Mouse (Mus musculus) B cell, adult 67 days (primary cell): ENCODE results near the gene Wdr93. TPM values are rescaled to one million over a fixed set of nuclear protein-coding genes. Genes with fewer than 3 reads are reported as not detected.

ENCODE experiments used
- total RNA-seq, 2 experiments: library from RNA; stranded (reverse); gene quantifications; 4 replicates each; pipeline ENCODE4 v1.2.4; 2023

The Wdr93 gene
- not detected for total RNA-seq

GRCm38 (mm10) chr7:79742659-79743536 is at the start of gene Wdr93, which contains the start of gene Pex11a:
Wdr93 (plus strand) TSS chr7:79743163.
Pex11a (minus strand) TSS chr7:79743131.

GRCm38 (mm10) chr7:79715187-79715981 is 27.6 kb upstream of the Wdr93 start, which contains the start of gene Kif7:
Kif7 (minus strand) TSS chr7:79715720.

GRCm38 (mm10) chr7:79732622-79733021 is 10.3 kb upstream of the Wdr93 start, which contains the start of gene Plin1:
Plin1 (minus strand) TSS chr7:79732903.

GRCm38 (mm10) chr7:79793688-79794087 is 50.7 kb downstream of the Wdr93 start, which contains the start of gene Mesp1:
Mesp1 (minus strand) TSS chr7:79793788.

GRCm38 (mm10) chr7:79810611-79811506 is 67.9 kb downstream of the Wdr93 start, which contains the start of gene Mesp2:
Mesp2 (plus strand) TSS chr7:79810727.

Other genes starting within 250 kb of the Wdr93 start
- not detected for gene Rhcg, start 125.5 kb upstream of the Wdr93 start, total RNA-seq
- gene Ticrr, start 83.0 kb upstream of the Wdr93 start, total RNA-seq, result 1 to 10 TPM; 2.7 to 4.1 TPM
- under 1 TPM in 1 of 2 experiments, not detected in 1; 0.23 TPM for gene Kif7, start 27.4 kb upstream of the Wdr93 start, total RNA-seq
- gene Plin1, start 10.3 kb upstream of the Wdr93 start, total RNA-seq, result not detected
- gene Pex11a, start within 50 bp of the Wdr93 start, total RNA-seq, result under 1 TPM; 0.38 to 0.42 TPM
- not detected for gene Mesp1, start 50.6 kb downstream of the Wdr93 start, total RNA-seq
- under 1 TPM in 1 of 2 experiments, not detected in 1; 0.26 TPM for gene Mesp2, start 67.6 kb downstream of the Wdr93 start, total RNA-seq
- gene Anpep, start 117.9 kb downstream of the Wdr93 start, total RNA-seq, result under 1 TPM in 1 of 2 experiments, not detected in 1; 0.52 TPM
- gene Ap3s2, start 177.5 kb downstream of the Wdr93 start, total RNA-seq, result 10 to 100 TPM; 17.2 to 18.5 TPM
- not detected for gene Arpin, start 192.2 kb downstream of the Wdr93 start, total RNA-seq